28 mouse cellular contexts compared by ENCODE assay signal in the genomic region with DNA sequence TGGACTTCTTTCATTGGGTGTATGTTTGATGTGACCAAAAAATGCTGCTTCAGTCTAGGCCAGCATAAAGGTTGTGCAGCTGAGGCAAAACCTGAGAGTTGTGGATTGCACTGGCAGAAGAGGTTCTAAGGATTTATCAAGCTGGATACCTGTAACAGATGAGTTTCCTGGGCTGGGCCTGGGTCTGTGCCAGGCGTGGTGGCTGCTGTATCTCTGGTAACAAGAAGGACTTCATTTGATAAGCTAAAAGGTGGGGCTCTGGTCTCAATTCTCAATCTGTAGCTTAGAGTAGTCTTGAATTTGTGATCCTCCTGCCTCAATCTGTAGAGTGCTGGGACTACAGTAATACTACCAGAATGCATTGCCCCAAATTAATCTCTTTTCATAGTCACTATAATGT.
DNase-seq lines count a peak whose midpoint lies in the region; ATAC-seq lines count a peak whose summit lies in the region.
"Had no signal": no experiment of that assay in that cellular context is flagged by ENCODE, and none has a peak within 500 bp of the region (broad histone marks: within the 10 kb centered on the region; RNA-seq: fewer than 3 reads in every experiment).

No protein-coding gene starts in this region.

- no peaks in the 10 kb centered on the region for H3K4me1 ChIP-seq in midbrain, embryonic 11.5 days (ENCODE audit: control insufficient read depth, insufficient read depth, low read length)
- H3K4me1 ChIP-seq in midbrain, embryonic 15.5 days, result no peaks in the 10 kb centered on the region
- H3K4me1 ChIP-seq in liver, embryonic 15.5 days (replicated peaks), result peaks cover 21% of the 10 kb centered on the region
- H3K4me1 ChIP-seq: midbrain, embryonic 10.5 days; neural tube, embryonic 12.5 days; stomach, embryonic 15.5 days had no signal

- no peaks in the 10 kb centered on the region for H3K27me3 ChIP-seq in midbrain, embryonic 11.5 days (ENCODE audit: control insufficient read depth, insufficient read depth, low read length)
- H3K27me3 ChIP-seq in midbrain, embryonic 15.5 days (replicated peaks), result no peaks in the 10 kb centered on the region
- no peaks in the 10 kb centered on the region for H3K27me3 ChIP-seq in liver, embryonic 15.5 days
- H3K27me3 ChIP-seq: heart, embryonic 12.5 days; hindbrain, embryonic 13.5 days; limb, embryonic 13.5 days; neural tube, embryonic 12.5 days; stomach, embryonic 15.5 days had no signal

- H3K9ac ChIP-seq in midbrain, embryonic 11.5 days (ENCODE audit: low read length), result no peak overlapping the region
- no peak overlapping the region for H3K9ac ChIP-seq in midbrain, embryonic 15.5 days
- no peak overlapping the region for H3K9ac ChIP-seq in liver, embryonic 15.5 days
- H3K9ac ChIP-seq: heart, embryonic 12.5 days; hindbrain, embryonic 13.5 days; limb, embryonic 13.5 days; neural tube, embryonic 12.5 days; stomach, embryonic 15.5 days had no signal

- H3K4me2 ChIP-seq in midbrain, embryonic 11.5 days, result no peak overlapping the region
- H3K4me2 ChIP-seq in midbrain, embryonic 15.5 days, result no peak overlapping the region
- no peak overlapping the region for H3K4me2 ChIP-seq in liver, embryonic 15.5 days
- H3K4me2 ChIP-seq: heart, embryonic 12.5 days; hindbrain, embryonic 13.5 days; limb, embryonic 13.5 days; neural tube, embryonic 12.5 days; stomach, embryonic 15.5 days had no signal

- WGBS in midbrain, embryonic 11.5 days, result 93% methylated on average over 1 of the region's 1 CpGs
- 91% methylated on average over 1 of the region's 1 CpGs for WGBS in midbrain, embryonic 15.5 days
- WGBS in liver, embryonic 15.5 days (ENCODE audit: insufficient replicate concordance), result 14% methylated on average over 1 of the region's 1 CpGs

- H3K9me3 ChIP-seq in midbrain, embryonic 11.5 days (ENCODE audit: control insufficient read depth, low read length), result no peaks in the 10 kb centered on the region
- no peaks in the 10 kb centered on the region for H3K9me3 ChIP-seq in midbrain, embryonic 15.5 days
- no peaks in the 10 kb centered on the region for H3K9me3 ChIP-seq in liver, embryonic 15.5 days (replicated peaks)
- H3K9me3 ChIP-seq: heart, embryonic 12.5 days; hindbrain, embryonic 13.5 days; limb, embryonic 13.5 days; midbrain, embryonic 10.5 days; neural tube, embryonic 12.5 days; stomach, embryonic 15.5 days had no signal

- peak; percentile 65 for DNase-seq in midbrain, embryonic 11.5 days (ENCODE audit: low spot score, missing footprints)
- DNase-seq in liver (peak; percentile 60), adipocyte (ENCODE audit: low spot score) (no peak)
- DNase-seq in layer of hippocampus, adult 9-11 months, result no peak
- DNase-seq: adrenal gland, adult 8-10 months; cerebellum, adult 11-12 months; gastrocnemius, adult 2 months; gastrocnemius, postnatal 36 days; heart, adult 2 months; heart, postnatal 4 days; kidney, postnatal 14 days; lung, adult 2 months; lung, postnatal 10 days; right cerebral cortex, adult 18-20 months had no signal

- H3K4me3 ChIP-seq in midbrain, embryonic 11.5 days (ENCODE audit: low read depth, low read length), result no peak overlapping the region
- H3K4me3 ChIP-seq in midbrain, embryonic 15.5 days, result no peak overlapping the region
- no peak overlapping the region for H3K4me3 ChIP-seq in liver, embryonic 15.5 days (replicated peaks)
- H3K4me3 ChIP-seq: gastrocnemius, adult 2 months; heart, adult 2 months; heart, embryonic 12.5 days; hindbrain, embryonic 13.5 days; left cerebral cortex, adult 2 months; limb, embryonic 13.5 days; midbrain, embryonic 10.5 days; myocyte; neural tube, embryonic 12.5 days; stomach, embryonic 15.5 days had no signal

- no peak overlapping the region for H3K27ac ChIP-seq in midbrain, embryonic 11.5 days (ENCODE audit: low read depth, low read length)
- H3K27ac ChIP-seq in midbrain, embryonic 15.5 days, result no peak overlapping the region
- no peak overlapping the region for H3K27ac ChIP-seq in liver, embryonic 15.5 days (replicated peaks)
- H3K27ac ChIP-seq: gastrocnemius, adult 2 months; heart, adult 2 months; hindbrain, embryonic 13.5 days; left cerebral cortex, adult 2 months; limb, embryonic 13.5 days; macrophage; midbrain, embryonic 10.5 days; neural tube, embryonic 12.5 days; stomach, embryonic 15.5 days had no signal

- no peak for ATAC-seq in midbrain, embryonic 11.5 days (ENCODE audit: low FRiP score)
- ATAC-seq in midbrain, embryonic 15.5 days (replicated peaks), result no peak
- ATAC-seq in liver, embryonic 15.5 days (ENCODE audit: insufficient read depth), result peak; percentile 58; the same call in 1 of the 2 replicates
- no peak for ATAC-seq in activated CD4-positive, CD25-positive, alpha-beta regulatory T cell, adult 4 months
- ATAC-seq: forebrain, embryonic 16.5 days; intestine, postnatal 0 days had no signal

- no peaks in the 10 kb centered on the region for H3K36me3 ChIP-seq in midbrain, embryonic 11.5 days (ENCODE audit: control insufficient read depth, insufficient read depth, low read length)
- H3K36me3 ChIP-seq in midbrain, embryonic 15.5 days (replicated peaks), result no peaks in the 10 kb centered on the region
- H3K36me3 ChIP-seq in liver, embryonic 15.5 days (replicated peaks), result no peaks in the 10 kb centered on the region
- H3K36me3 ChIP-seq: heart, embryonic 12.5 days; hindbrain, embryonic 13.5 days; limb, embryonic 13.5 days; midbrain, embryonic 10.5 days; neural tube, embryonic 12.5 days; stomach, embryonic 15.5 days had no signal

Comparison
In these comparisons a context has a peak if more than half of its experiments do, and no peak if none do; other contexts are left out.
1. DNase-seq: peak in midbrain, embryonic 11.5 days (single experiment) and liver (single experiment); none in layer of hippocampus, adult 9-11 months (single experiment) and adipocyte (single experiment).